Mouse (Mus musculus) heart, adult 2 months (tissue): ENCODE data around the gene Rpf2.

Experiments used
- CTCF ChIP-seq: fragments of 200-600 bp; IDR thresholded peaks from 2 replicates; pipeline ENCODE4 v1.8.1; 2022; ENCODE audit warnings: antibody characterized with exemption, mild to moderate bottlenecking, moderate library complexity
- EP300 ChIP-seq: fragments of 200-500 bp; IDR thresholded peaks from 2 replicates; pipeline ENCODE4 v1.6.1; 2011; ENCODE audit warnings: low read depth, low read length, control low read depth; ENCODE audit not compliant: insufficient read depth
- POLR2A ChIP-seq: fragments of 200-500 bp; IDR thresholded peaks from 2 replicates; pipeline ENCODE4 v1.6.1; 2011; ENCODE audit warnings: mild to moderate bottlenecking, low read depth, low read length, control low read depth; ENCODE audit not compliant: insufficient read depth

- TF ChIP-seq EP300 (no peak), CTCF (no peak), POLR2A (no peak)
Observed at GRCm38 (mm10) chr10:40286767-40287166, 39.9 kb upstream of the Rpf2 start.
